Mouse (Mus musculus): ENCODE measurements at regions not wholly inside any gene's neighbourhood (a gene's known extent, or its start where the extent isn't known, plus 50 kb on each side); places are given as distances from the start of the nearest gene placed in this dataset.

DNA sequence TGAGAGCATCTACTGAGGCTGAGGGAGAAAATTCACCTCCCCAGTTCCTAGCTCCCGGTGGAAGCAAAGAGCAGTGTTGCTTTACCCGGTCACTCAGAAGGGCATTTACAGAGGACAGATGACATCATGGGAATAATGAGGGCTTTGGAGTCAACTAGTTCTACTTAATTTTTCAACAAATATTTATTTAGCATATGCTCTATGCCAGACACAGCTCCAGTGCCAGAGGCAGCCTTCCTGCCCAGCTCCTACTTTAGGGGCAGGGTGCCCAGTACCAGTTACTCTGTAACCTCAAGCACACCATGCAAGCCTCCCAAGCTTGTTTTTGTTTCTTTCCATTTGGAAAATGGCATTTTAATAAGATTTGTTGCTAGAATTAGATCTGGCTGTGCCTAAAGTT, 240.1 kb upstream of the Trib2 start:
- Histone ChIP-seq H3K36me3 (ENCODE audit: control insufficient read depth, insufficient read depth, low read length) (no peaks in the 10 kb centered on the region), H3K4me2 (ENCODE audit: low read depth) (no peak overlapping the region), H3K27ac (ENCODE audit: low read depth, low read length) (no peak overlapping the region), H3K9ac (ENCODE audit: low read length) (no peak overlapping the region), H3K4me1 (ENCODE audit: control insufficient read depth, insufficient read depth, low read length) (no peaks in the 10 kb centered on the region), H3K27me3 (ENCODE audit: control insufficient read depth, insufficient read depth, low read length) (no peaks in the 10 kb centered on the region), H3K9me3 (ENCODE audit: control insufficient read depth, low read length) (no peaks in the 10 kb centered on the region), H3K4me3 (ENCODE audit: low read depth, low read length) (no peak overlapping the region)
- no peak for ATAC-seq (ENCODE audit: insufficient read depth, low FRiP score, low TSS enrichment)
- 89% methylated on average over 2 of the region's 2 CpGs for WGBS
- DNase-seq (ENCODE audit: low spot score) = no peak

- Histone ChIP-seq H3K4me1 (ENCODE audit: control insufficient read depth, insufficient read depth, low read length) (no peaks in the 10 kb centered on the region), H3K9me3 (ENCODE audit: control insufficient read depth, low read length) (no peaks in the 10 kb centered on the region), H3K36me3 (ENCODE audit: control insufficient read depth, insufficient read depth, low read length) (no peaks in the 10 kb centered on the region), H3K27me3 (ENCODE audit: control insufficient read depth, insufficient read depth, low read length) (no peaks in the 10 kb centered on the region), H3K4me2 (ENCODE audit: low read depth) (no peak overlapping the region), H3K27ac (ENCODE audit: low read depth, low read length) (no peak overlapping the region), H3K9ac (ENCODE audit: low read length) (no peak overlapping the region), H3K4me3 (ENCODE audit: low read depth, low read length) (no peak overlapping the region)
- no peak for ATAC-seq (ENCODE audit: insufficient read depth, low FRiP score, low TSS enrichment)
- DNase-seq (ENCODE audit: low spot score) = no peak
- 59% methylated on average over 1 of the region's 1 CpGs for WGBS
Observed at GRCm38 (mm10) chr12:16056216-16056615, 239.5 kb upstream of the Trib2 start.

DNA sequence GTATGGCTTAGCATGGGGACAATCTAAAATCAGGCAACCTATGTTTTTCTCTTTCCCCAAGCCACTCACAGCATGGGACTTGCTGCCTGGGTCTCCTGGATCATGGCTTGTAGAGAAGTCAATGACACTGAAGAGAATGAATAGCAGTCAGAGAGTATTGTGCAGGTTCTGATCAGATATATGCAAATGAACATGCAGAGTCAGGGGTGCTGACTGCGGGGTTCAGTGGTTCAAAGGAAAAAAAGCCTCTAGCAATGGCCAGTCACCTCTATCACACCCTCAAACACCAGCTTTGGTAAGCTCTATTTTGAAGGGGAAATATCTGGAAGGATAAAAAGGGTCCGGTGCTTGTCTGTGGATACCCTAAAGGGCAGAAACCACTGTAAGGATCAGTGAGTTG, 237.9 kb upstream of the Trib2 start:
- WGBS = 81% methylated on average over 2 of the region's 2 CpGs
- Histone ChIP-seq H3K9ac (ENCODE audit: low read length) (no peak overlapping the region), H3K36me3 (ENCODE audit: control insufficient read depth, insufficient read depth, low read length) (no peaks in the 10 kb centered on the region), H3K4me2 (ENCODE audit: low read depth) (no peak overlapping the region), H3K4me1 (ENCODE audit: control insufficient read depth, insufficient read depth, low read length) (no peaks in the 10 kb centered on the region), H3K27me3 (ENCODE audit: control insufficient read depth, insufficient read depth, low read length) (no peaks in the 10 kb centered on the region), H3K4me3 (ENCODE audit: low read depth, low read length) (no peak overlapping the region), H3K27ac (ENCODE audit: low read depth, low read length) (no peak overlapping the region), H3K9me3 (ENCODE audit: control insufficient read depth, low read length) (no peaks in the 10 kb centered on the region)
- no peak for ATAC-seq (ENCODE audit: insufficient read depth, low FRiP score, low TSS enrichment)
- DNase-seq (ENCODE audit: low spot score) = no peak

DNA sequence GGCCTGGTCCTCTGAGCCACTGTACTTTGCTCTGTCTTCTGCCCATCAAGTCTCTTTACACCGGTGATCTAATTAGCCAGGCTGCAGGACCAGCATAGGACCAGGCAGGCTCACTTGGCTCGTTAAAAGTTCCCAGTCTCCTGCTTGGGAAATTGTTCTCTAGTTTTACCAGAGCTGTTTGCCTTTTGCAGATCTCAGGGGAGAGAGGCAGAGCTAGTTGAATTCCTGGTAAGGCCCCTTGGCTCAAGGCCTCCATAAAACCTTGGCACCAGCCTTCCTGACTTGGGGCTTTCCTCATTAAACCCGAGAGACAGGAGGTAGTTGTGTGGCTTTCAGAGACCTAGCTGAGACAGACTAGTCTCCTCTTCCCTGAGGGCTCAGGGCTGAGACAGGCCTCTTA, 237.0 kb upstream of the Trib2 start:
- no peaks in the 10 kb centered on the region for H3K36me3 ChIP-seq (ENCODE audit: control insufficient read depth, insufficient read depth, low read length)
- WGBS = 67% methylated on average over 3 of the region's 3 CpGs
- no peak overlapping the region for H3K4me3 ChIP-seq (ENCODE audit: low read depth, low read length)
- ATAC-seq (ENCODE audit: insufficient read depth, low FRiP score, low TSS enrichment) (no peak), DNase-seq (ENCODE audit: low spot score) (no peak)
- H3K9ac ChIP-seq (ENCODE audit: low read length) = no peak overlapping the region
- H3K27ac ChIP-seq (ENCODE audit: low read depth, low read length) = no peak overlapping the region
- no peaks in the 10 kb centered on the region for H3K27me3 ChIP-seq (ENCODE audit: control insufficient read depth, insufficient read depth, low read length)
- H3K4me1 ChIP-seq (ENCODE audit: control insufficient read depth, insufficient read depth, low read length) = no peaks in the 10 kb centered on the region
- H3K4me2 ChIP-seq (ENCODE audit: low read depth) = no peak overlapping the region
- no peaks in the 10 kb centered on the region for H3K9me3 ChIP-seq (ENCODE audit: control insufficient read depth, low read length)

GRCm38 (mm10) chr12:16052998-16053397, 236.3 kb upstream of the Trib2 start:
- no peaks in the 10 kb centered on the region for H3K36me3 ChIP-seq (ENCODE audit: control insufficient read depth, insufficient read depth, low read length)
- no peaks in the 10 kb centered on the region for H3K4me1 ChIP-seq (ENCODE audit: control insufficient read depth, insufficient read depth, low read length)
- no peaks in the 10 kb centered on the region for H3K27me3 ChIP-seq (ENCODE audit: control insufficient read depth, insufficient read depth, low read length)
- H3K27ac ChIP-seq (ENCODE audit: low read depth, low read length) = no peak overlapping the region
- H3K9me3 ChIP-seq (ENCODE audit: control insufficient read depth, low read length) = no peaks in the 10 kb centered on the region
- DNase-seq (ENCODE audit: low spot score) (no peak), ATAC-seq (ENCODE audit: insufficient read depth, low FRiP score, low TSS enrichment) (no peak)
- H3K4me3 ChIP-seq (ENCODE audit: low read depth, low read length) = no peak overlapping the region
- 75% methylated on average over 1 of the region's 1 CpGs for WGBS
- no peak overlapping the region for H3K4me2 ChIP-seq (ENCODE audit: low read depth)
- H3K9ac ChIP-seq (ENCODE audit: low read length) = no peak overlapping the region

DNA sequence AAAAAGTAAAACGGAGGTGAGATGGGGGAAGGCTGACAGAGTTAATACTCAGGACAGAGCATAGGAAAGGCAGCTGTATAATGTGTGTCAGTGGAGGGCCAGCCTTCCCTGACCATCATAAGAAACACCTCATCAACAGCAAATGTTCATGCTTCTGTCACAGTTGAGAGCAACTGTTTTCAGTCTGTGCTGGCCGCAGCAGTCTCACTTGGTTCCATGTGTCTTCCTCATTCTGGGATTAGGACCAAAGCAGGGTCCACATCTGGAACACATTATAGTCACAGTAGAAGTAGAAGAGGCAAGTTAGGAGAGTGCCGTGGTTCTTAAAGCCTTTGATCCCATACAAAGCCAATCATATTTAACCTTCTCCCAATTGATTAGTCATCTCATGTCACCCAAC, 235.6 kb upstream of the Trib2 start:
- no peak overlapping the region for H3K9ac ChIP-seq (ENCODE audit: low read length)
- H3K4me2 ChIP-seq (ENCODE audit: low read depth) = no peak overlapping the region
- no peak overlapping the region for H3K27ac ChIP-seq (ENCODE audit: low read depth, low read length)
- no peaks in the 10 kb centered on the region for H3K4me1 ChIP-seq (ENCODE audit: control insufficient read depth, insufficient read depth, low read length)
- ATAC-seq (ENCODE audit: insufficient read depth, low FRiP score, low TSS enrichment) = no peak
- 68% methylated on average over 3 of the region's 3 CpGs for WGBS
- no peaks in the 10 kb centered on the region for H3K27me3 ChIP-seq (ENCODE audit: control insufficient read depth, insufficient read depth, low read length)
- no peaks in the 10 kb centered on the region for H3K36me3 ChIP-seq (ENCODE audit: control insufficient read depth, insufficient read depth, low read length)
- no peak for DNase-seq (ENCODE audit: low spot score)
- no peaks in the 10 kb centered on the region for H3K9me3 ChIP-seq (ENCODE audit: control insufficient read depth, low read length)
- no peak overlapping the region for H3K4me3 ChIP-seq (ENCODE audit: low read depth, low read length)

- H3K4me3 ChIP-seq (ENCODE audit: low read depth, low read length) = no peak overlapping the region
- no peaks in the 10 kb centered on the region for H3K27me3 ChIP-seq (ENCODE audit: control insufficient read depth, insufficient read depth, low read length)
- WGBS = 93% methylated on average over 2 of the region's 2 CpGs
- H3K9me3 ChIP-seq (ENCODE audit: control insufficient read depth, low read length) = no peaks in the 10 kb centered on the region
- H3K4me2 ChIP-seq (ENCODE audit: low read depth) = no peak overlapping the region
- no peak overlapping the region for H3K27ac ChIP-seq (ENCODE audit: low read depth, low read length)
- H3K9ac ChIP-seq (ENCODE audit: low read length) = no peak overlapping the region
- H3K36me3 ChIP-seq (ENCODE audit: control insufficient read depth, insufficient read depth, low read length) = no peaks in the 10 kb centered on the region
- ATAC-seq (ENCODE audit: insufficient read depth, low FRiP score, low TSS enrichment) = no peak
- no peak for DNase-seq (ENCODE audit: low spot score)
- no peaks in the 10 kb centered on the region for H3K4me1 ChIP-seq (ENCODE audit: control insufficient read depth, insufficient read depth, low read length)
Observed at GRCm38 (mm10) chr12:16051439-16051838, 234.7 kb upstream of the Trib2 start.

DNA sequence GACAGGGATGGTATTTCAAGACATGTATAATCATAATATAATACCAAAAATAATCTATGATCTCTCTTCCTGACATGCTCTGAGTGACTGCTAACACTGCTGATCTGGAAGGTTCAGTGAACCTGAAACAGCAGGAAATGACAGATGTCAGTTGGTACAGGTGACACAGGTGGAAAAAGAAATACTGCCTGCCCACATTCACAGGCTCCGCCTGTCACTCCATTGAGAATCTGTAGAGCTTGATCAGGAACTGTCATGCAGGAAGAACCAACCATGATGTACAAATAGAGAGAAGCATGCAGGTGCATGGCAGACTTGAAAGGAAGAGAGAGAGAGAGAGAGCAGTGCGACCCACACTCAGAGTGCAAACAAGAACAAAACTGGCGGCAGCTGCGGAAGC, 232.8 kb upstream of the Trib2 start:
- Histone ChIP-seq H3K36me3 (ENCODE audit: control insufficient read depth, insufficient read depth, low read length) (no peaks in the 10 kb centered on the region), H3K4me2 (ENCODE audit: low read depth) (no peak overlapping the region), H3K9me3 (ENCODE audit: control insufficient read depth, low read length) (no peaks in the 10 kb centered on the region), H3K4me1 (ENCODE audit: control insufficient read depth, insufficient read depth, low read length) (no peaks in the 10 kb centered on the region), H3K27me3 (ENCODE audit: control insufficient read depth, insufficient read depth, low read length) (no peaks in the 10 kb centered on the region), H3K4me3 (ENCODE audit: low read depth, low read length) (no peak overlapping the region), H3K27ac (ENCODE audit: low read depth, low read length) (no peak overlapping the region), H3K9ac (ENCODE audit: low read length) (no peak overlapping the region)
- ATAC-seq (ENCODE audit: insufficient read depth, low FRiP score, low TSS enrichment) (no peak), DNase-seq (ENCODE audit: low spot score) (no peak)
- 79% methylated on average over 4 of the region's 4 CpGs for WGBS

DNA sequence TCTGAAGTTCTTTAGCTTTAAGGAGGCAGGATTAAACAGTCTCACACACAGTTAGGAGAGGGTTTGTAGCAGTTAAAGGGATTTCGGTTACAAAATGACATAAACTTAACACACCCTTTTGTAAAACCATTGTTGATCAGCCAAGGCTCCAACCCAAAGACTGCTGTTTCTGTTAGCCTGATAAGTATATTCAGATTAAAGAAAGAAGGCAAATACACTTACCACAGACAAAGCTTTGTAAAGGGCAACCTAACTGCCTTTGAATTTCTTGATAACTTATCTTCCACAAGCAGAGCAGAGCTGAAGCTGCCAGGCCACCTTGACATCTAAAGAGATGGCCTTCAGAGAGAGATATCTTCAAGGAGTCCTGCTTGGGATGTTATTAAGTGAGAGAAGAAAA, 229.9 kb upstream of the Trib2 start:
- H3K9me3 ChIP-seq (ENCODE audit: control insufficient read depth, low read length) = no peaks in the 10 kb centered on the region
- no peak overlapping the region for H3K4me3 ChIP-seq (ENCODE audit: low read depth, low read length)
- WGBS = 88% methylated on average over 1 of the region's 1 CpGs
- ATAC-seq (ENCODE audit: insufficient read depth, low FRiP score, low TSS enrichment) (no peak), DNase-seq (ENCODE audit: low spot score) (no peak)
- no peak overlapping the region for H3K27ac ChIP-seq (ENCODE audit: low read depth, low read length)
- no peaks in the 10 kb centered on the region for H3K36me3 ChIP-seq (ENCODE audit: control insufficient read depth, insufficient read depth, low read length)
- H3K4me2 ChIP-seq (ENCODE audit: low read depth) = no peak overlapping the region
- no peaks in the 10 kb centered on the region for H3K4me1 ChIP-seq (ENCODE audit: control insufficient read depth, insufficient read depth, low read length)
- H3K9ac ChIP-seq (ENCODE audit: low read length) = no peak overlapping the region
- H3K27me3 ChIP-seq (ENCODE audit: control insufficient read depth, insufficient read depth, low read length) = no peaks in the 10 kb centered on the region

Measured in neural tube, embryonic 11.5 days (tissue).